Mouse (Mus musculus): ENCODE results near the gene St8sia6.
"Not testable (repeated sequence)": the region's sequence is repeated elsewhere in the genome, so short reads cannot be mapped to it uniquely, and the experiment has no call there.

The St8sia6 gene

DNA sequence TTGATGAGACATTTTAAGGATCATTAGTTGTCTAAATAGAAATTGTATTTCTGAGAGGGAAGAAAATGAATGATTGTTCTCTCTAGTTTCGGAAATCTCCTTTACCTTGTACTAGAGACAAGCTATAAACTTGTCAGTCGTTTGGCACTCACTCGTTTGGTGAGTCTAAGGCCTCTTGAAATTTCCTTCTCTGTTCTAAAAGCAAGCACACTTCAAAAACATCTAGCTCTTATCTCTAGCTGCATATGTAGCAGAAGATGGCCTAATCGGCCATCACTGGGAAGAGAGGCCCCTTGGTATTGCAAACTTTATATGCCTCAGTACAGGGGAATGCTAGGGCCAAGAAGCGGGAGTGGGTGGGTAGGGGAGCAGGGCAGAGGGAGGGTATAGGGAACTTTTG lies 190.2 kb downstream of the St8sia6 start:
- DNase-seq (ENCODE audit: low spot score): not testable (repeated sequence)

- DNase-seq (ENCODE audit: low spot score): no peak
These were observed 190.8 kb downstream of the St8sia6 start for GRCm38 (mm10) chr2:13603093-13603492.
